Mouse (Mus musculus) E14TG2a.4 (cell line): ENCODE results near the gene Gm28048.

Experiments
- H3K27me3 ChIP-seq: 2 replicates; pipeline ENCODE4 v1.6.1; 2014; ENCODE audit warnings: low read length, control low read depth; ENCODE audit not compliant: insufficient read depth
- H3K36me3 ChIP-seq: 2 replicates; pipeline ENCODE4 v1.6.1; 2014; ENCODE audit warnings: low read length, control low read depth; ENCODE audit not compliant: insufficient read depth
- H3K4me1 ChIP-seq: replicated peaks from 2 replicates; pipeline ENCODE4 v1.6.1; 2014; ENCODE audit warnings: low read depth, low read length, control low read depth
- H3K4me3 ChIP-seq: replicated peaks from 2 replicates; pipeline ENCODE4 v1.5.1; 2014; ENCODE audit warnings: mild to moderate bottlenecking, low read length
- H3K9me3 ChIP-seq: 2 replicates; pipeline ENCODE4 v1.6.1; 2014; ENCODE audit warnings: low read length, control low read depth
- CTCF ChIP-seq: conservative IDR thresholded peaks from 2 replicates; pipeline ENCODE4 v1.5.1; 2014; ENCODE audit warnings: low read length
- NANOG ChIP-seq: IDR thresholded peaks from 2 replicates; pipeline ENCODE4 v1.6.1; 2014; ENCODE audit warnings: borderline replicate concordance, low read length, mixed read lengths
- POU5F1 ChIP-seq: IDR thresholded peaks from 2 replicates; pipeline ENCODE4 v1.6.1; 2014; ENCODE audit warnings: low read length, borderline replicate concordance

Gene Gm28048

GRCm38 (mm10) chr11:22787833-22788232 is 194.1 kb downstream of the Gm28048 start:
- H3K36me3 ChIP-seq, result peaks cover 27% of the 10 kb centered on the region; the same call in 1 of the 2 replicates
- H3K27me3 ChIP-seq, result no peaks in the 10 kb centered on the region
- TF ChIP-seq NANOG (no peak), POU5F1 (no peak), CTCF (no peak)
- H3K4me3 ChIP-seq, result no peak overlapping the region
- H3K9me3 ChIP-seq, result peaks cover 18% of the 10 kb centered on the region
- H3K4me1 ChIP-seq, result peaks cover 43% of the 10 kb centered on the region
